Mouse (Mus musculus) ES-E14 (cell line): ENCODE results near the gene Plekhh2. TPM values are rescaled to one million over a fixed set of nuclear protein-coding genes. Genes with fewer than 3 reads are reported as not detected.

ENCODE experiments used
- DNase-seq: peaks from one replicate; pipeline ENCODE4 v3.0.0-alpha.2; 2013; ENCODE audit warnings: low read depth, low spot score
- H3K27ac ChIP-seq: 2 replicates; pipeline ENCODE4 v1.5.1; 2012; ENCODE audit warnings: low read depth, mild to moderate bottlenecking, low read length, moderate library complexity, mixed read lengths; ENCODE audit not compliant: poor library complexity, insufficient read depth, severe bottlenecking
- H3K36me3 ChIP-seq: 2 replicates; pipeline ENCODE4 v1.6.1; 2012; ENCODE audit warnings: mild to moderate bottlenecking, low read length, moderate library complexity, mixed read lengths; ENCODE audit not compliant: control insufficient read depth, poor library complexity, insufficient read depth, severe bottlenecking
- H3K4me1 ChIP-seq, 2 experiments: fragments of 150-350 bp in 1 of 2; sonication (generic) in 1 of 2; 2 replicates each; pipeline ENCODE4 v1.6.1; 2012; ENCODE audit warnings: low read length in 2 of 2, mild to moderate bottlenecking in 1 of 2, mixed read lengths in 1 of 2; ENCODE audit not compliant: control insufficient read depth in 2 of 2, insufficient read depth in 2 of 2, poor library complexity in 1 of 2
- H3K4me3 ChIP-seq, 2 experiments: fragments of 150-350 bp in 1 of 2; sonication (generic) in 1 of 2; 2 replicates each; pipeline ENCODE4 v1.5.1; 2012; ENCODE audit warnings: low read length in 2 of 2, low read depth in 1 of 2, mild to moderate bottlenecking in 1 of 2, mixed read lengths in 1 of 2; ENCODE audit not compliant: insufficient read depth in 1 of 2, poor library complexity in 1 of 2, severe bottlenecking in 1 of 2
- H3K9ac ChIP-seq: 2 replicates; pipeline ENCODE4 v1.6.1; 2012; ENCODE audit warnings: low read depth, mild to moderate bottlenecking, low read length, mixed read lengths; ENCODE audit not compliant: poor library complexity, insufficient read depth, severe bottlenecking
- H3K9me3 ChIP-seq: fragments of 150-350 bp; sonication (generic); 2 replicates; pipeline ENCODE4 v1.6.1; 2012; ENCODE audit warnings: low read depth, mild to moderate bottlenecking, low read length; ENCODE audit not compliant: control insufficient read depth, insufficient read depth
- CHD2 ChIP-seq: IDR thresholded peaks from 2 replicates; pipeline ENCODE4 v1.6.1; 2014; ENCODE audit warnings: mild to moderate bottlenecking, low read depth, low read length, inconsistent platforms
- HCFC1 ChIP-seq: IDR thresholded peaks from 2 replicates; pipeline ENCODE4 v1.6.1; 2012; ENCODE audit warnings: low read length, inconsistent platforms, borderline replicate concordance; ENCODE audit not compliant: insufficient read depth
- MAFK ChIP-seq: IDR thresholded peaks from 2 replicates; pipeline ENCODE4 v1.6.1; 2014; ENCODE audit warnings: mild to moderate bottlenecking, low read depth, low read length, inconsistent platforms; ENCODE audit not compliant: insufficient read depth
- ZC3H11A ChIP-seq: IDR thresholded peaks from 2 replicates; pipeline ENCODE4 v1.6.1; 2012; ENCODE audit warnings: low read depth, mild to moderate bottlenecking, inconsistent platforms, low read length, borderline replicate concordance
- ZNF384 ChIP-seq: IDR thresholded peaks from 2 replicates; pipeline ENCODE4 v1.6.1; 2012; ENCODE audit warnings: low read depth, low read length, inconsistent platforms
- in situ Hi-C, 2 experiments: fragments of 600-800 bp; cut with MboI; formaldehyde crosslinking; loops; one replicate each; pipeline ENCODE4 v1.15.1; 2025; ENCODE audit warnings: low sequenced_read_pairs in 2 of 2, inconsistent platforms in 1 of 2; ENCODE audit not compliant: unreplicated experiment in 2 of 2
- total RNA-seq: library from RNA; depleted of rRNA; stranded (reverse); fragments of 300-350 nt; gene quantifications from 2 replicates; pipeline ENCODE4 v1.2.3, GENCODE M21; 2012

Plekhh2 gene
- total RNA-seq, 1 experiment: 4.0 TPM

GRCm38 (mm10) chr17:84657422-84657732 is 145.7 kb downstream of the Plekhh2 start:
- in situ Hi-C loops: no loop called here

DNA sequence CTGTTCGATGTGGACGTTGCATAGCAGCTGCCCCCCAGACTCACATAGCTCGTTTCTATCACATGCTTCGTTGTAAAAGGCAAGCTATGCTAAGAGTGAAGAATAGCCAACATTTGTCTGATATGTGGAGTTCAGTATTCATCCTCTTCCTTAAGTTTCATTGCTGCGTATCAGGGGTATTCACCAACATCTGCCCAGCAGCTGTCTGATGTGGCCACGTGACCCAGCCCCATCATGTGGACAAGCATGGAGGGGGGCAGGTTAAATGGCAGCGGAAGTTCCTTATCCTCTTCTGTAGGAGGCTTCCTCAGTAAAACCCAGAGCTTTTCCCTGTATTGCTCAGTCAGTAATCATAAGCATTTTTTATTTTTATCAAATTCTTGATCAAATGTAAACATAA is 146.1 kb downstream of the Plekhh2 start:
- TF ChIP-seq HCFC1: no peak
- no peak for TF ChIP-seq MAFK
- no peak for TF ChIP-seq ZC3H11A
- TF ChIP-seq ZNF384: no peak
- TF ChIP-seq CHD2: no peak
- DNase-seq: no peak
- no peaks in the 10 kb centered on the region for H3K9me3 ChIP-seq
- no peaks in the 10 kb centered on the region for H3K36me3 ChIP-seq
- in situ Hi-C loops: no loop called here
- no peak overlapping the region for H3K4me3 ChIP-seq
- H3K9ac ChIP-seq: no peak overlapping the region
- no peak overlapping the region for H3K27ac ChIP-seq
- H3K4me1 ChIP-seq: peaks cover 0 to 2% of the 10 kb centered on the region in 2 experiments; a peak in 1 of 4 replicates

More at GRCm38 (mm10) chr17:84657422-84657732, 145.7 kb downstream of the Plekhh2 start:
- H3K9ac ChIP-seq: no peak overlapping the region
- H3K36me3 ChIP-seq: no peaks in the 10 kb centered on the region
- peaks cover 0 to 2% of the 10 kb centered on the region in 2 experiments; a peak in 1 of 4 replicates for H3K4me1 ChIP-seq
- H3K9me3 ChIP-seq: no peaks in the 10 kb centered on the region
- DNase-seq: no peak
- H3K27ac ChIP-seq: no peak overlapping the region
- TF ChIP-seq MAFK: no peak
- no peak for TF ChIP-seq ZC3H11A
- no peak for TF ChIP-seq HCFC1
- TF ChIP-seq CHD2: no peak
- no peak for TF ChIP-seq ZNF384
- no peak overlapping the region for H3K4me3 ChIP-seq

DNA sequence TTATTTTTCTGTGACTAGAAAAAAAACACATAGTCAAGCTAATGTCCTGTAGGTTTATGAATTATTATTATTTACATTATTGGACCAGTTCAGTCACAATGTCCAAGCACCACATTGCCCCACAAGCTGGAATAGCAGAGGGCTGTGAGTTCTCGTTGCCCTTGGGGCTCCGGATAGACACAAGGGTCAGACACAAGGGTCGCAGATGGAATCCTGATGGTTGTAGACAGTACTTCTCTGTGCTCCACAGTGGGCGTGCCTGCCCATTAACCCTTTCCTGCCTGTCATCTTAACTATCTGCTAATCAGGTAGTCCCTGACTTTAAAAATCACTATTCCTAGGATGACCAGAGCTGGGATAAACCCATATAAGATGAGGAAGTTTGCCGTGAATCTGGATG is 146.5 kb downstream of the Plekhh2 start:
- no peaks in the 10 kb centered on the region for H3K9me3 ChIP-seq
- in situ Hi-C loops: no loop called here
- H3K27ac ChIP-seq: no peak overlapping the region
- peaks cover 0 to 2% of the 10 kb centered on the region in 2 experiments; a peak in 1 of 4 replicates for H3K4me1 ChIP-seq
- DNase-seq: no peak
- H3K9ac ChIP-seq: no peak overlapping the region
- TF ChIP-seq ZNF384 (no peak), MAFK (no peak), CHD2 (no peak), HCFC1 (no peak), ZC3H11A (no peak)
- no peak overlapping the region for H3K4me3 ChIP-seq
- no peaks in the 10 kb centered on the region for H3K36me3 ChIP-seq

GRCm38 (mm10) chr17:84658951-84659350 is 147.3 kb downstream of the Plekhh2 start:
- TF ChIP-seq MAFK (no peak), ZC3H11A (no peak), HCFC1 (no peak), CHD2 (no peak), ZNF384 (no peak)
- peaks cover 0 to 2% of the 10 kb centered on the region in 2 experiments; a peak in 1 of 4 replicates for H3K4me1 ChIP-seq
- no peak overlapping the region for H3K9ac ChIP-seq
- H3K9me3 ChIP-seq: no peaks in the 10 kb centered on the region
- DNase-seq: no peak
- no peak overlapping the region for H3K4me3 ChIP-seq
- no peaks in the 10 kb centered on the region for H3K36me3 ChIP-seq
- H3K27ac ChIP-seq: no peak overlapping the region
- in situ Hi-C loops: no loop called here

DNA sequence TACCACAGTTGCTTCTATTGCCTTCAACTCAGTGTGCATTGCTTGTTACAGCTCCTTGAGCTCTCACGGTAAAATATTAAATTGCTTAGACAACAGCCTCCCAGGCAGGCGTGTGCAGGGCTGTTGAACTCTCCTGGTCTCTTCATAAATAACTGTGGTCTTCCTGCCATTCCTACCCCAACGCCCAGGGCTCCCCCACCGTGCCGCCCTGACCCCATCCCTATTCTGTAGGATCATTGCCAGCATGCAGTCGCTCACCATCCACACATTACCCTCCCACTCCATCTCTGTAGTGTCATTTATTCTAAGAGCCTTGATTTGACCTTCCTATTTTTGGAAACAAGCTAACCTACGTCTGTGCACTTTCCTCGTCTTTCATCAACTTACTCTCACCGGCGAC is 153.4 kb downstream of the Plekhh2 start:
- in situ Hi-C loops: no loop called here
- Histone ChIP-seq H3K4me3 (no peak overlapping the region), H3K4me1 (no peaks in the 10 kb centered on the region), H3K27ac (no peak overlapping the region), H3K36me3 (no peaks in the 10 kb centered on the region), H3K9me3 (no peaks in the 10 kb centered on the region), H3K9ac (no peak overlapping the region)
- no peak for DNase-seq
- TF ChIP-seq CHD2: no peak
- TF ChIP-seq MAFK: no peak
- no peak for TF ChIP-seq ZC3H11A
- no peak for TF ChIP-seq ZNF384
- TF ChIP-seq HCFC1: no peak
